Mouse (Mus musculus): ENCODE data around the gene Fhl2.
"Not testable (repeated sequence)": the region's sequence is repeated elsewhere in the genome, so short reads cannot be mapped to it uniquely, and the experiment has no call there.

The Fhl2 gene

GRCm38 (mm10) chr1:43192471-43192870 lies 4.3 kb downstream of the Fhl2 start:
- no peak for DNase-seq (ENCODE audit: low spot score)

GRCm38 (mm10) chr1:43191078-43191477 lies 5.7 kb downstream of the Fhl2 start:
- DNase-seq (ENCODE audit: low spot score) = no peak

- DNase-seq (ENCODE audit: low spot score) = not testable (repeated sequence)
Measured at GRCm38 (mm10) chr1:43188893-43189292, 7.9 kb downstream of the Fhl2 start.

GRCm38 (mm10) chr1:43186334-43186733 lies 10.4 kb downstream of the Fhl2 start:
- no peak for DNase-seq (ENCODE audit: low spot score)

GRCm38 (mm10) chr1:43180912-43181311 lies 15.9 kb downstream of the Fhl2 start:
- no peak for DNase-seq (ENCODE audit: low spot score)

- no peak for DNase-seq (ENCODE audit: low spot score)
Measured at GRCm38 (mm10) chr1:43178780-43179179, 18.0 kb downstream of the Fhl2 start.

GRCm38 (mm10) chr1:43178378-43178777 lies 18.4 kb downstream of the Fhl2 start:
- DNase-seq (ENCODE audit: low spot score) = no peak

- DNase-seq (ENCODE audit: low spot score) = peak; percentile 57
Measured at GRCm38 (mm10) chr1:43173283-43174226, 23.2 kb downstream of the Fhl2 start.

GRCm38 (mm10) chr1:43171816-43172215 lies 25.0 kb downstream of the Fhl2 start:
- DNase-seq (ENCODE audit: low spot score) = no peak

- no peak for DNase-seq (ENCODE audit: low spot score)
Measured at GRCm38 (mm10) chr1:43171093-43171492, 25.7 kb downstream of the Fhl2 start.

- DNase-seq (ENCODE audit: low spot score) = no peak
Measured at GRCm38 (mm10) chr1:43169661-43170060, 27.1 kb downstream of the Fhl2 start.

- DNase-seq (ENCODE audit: low spot score) = no peak
Measured at GRCm38 (mm10) chr1:43169227-43169626, 27.6 kb downstream of the Fhl2 start.

GRCm38 (mm10) chr1:43168618-43169017 lies 28.2 kb downstream of the Fhl2 start:
- peak; percentile 32 for DNase-seq (ENCODE audit: low spot score)

GRCm38 (mm10) chr1:43168026-43168425 lies 28.8 kb downstream of the Fhl2 start:
- DNase-seq (ENCODE audit: low spot score) = no peak

GRCm38 (mm10) chr1:43164582-43164981 lies 32.2 kb downstream of the Fhl2 start:
- DNase-seq (ENCODE audit: low spot score) = no peak

GRCm38 (mm10) chr1:43163467-43164418 lies 33.0 kb downstream of the Fhl2 start:
- DNase-seq (ENCODE audit: low spot score) = peak; percentile 69

- DNase-seq (ENCODE audit: low spot score) = no peak
Measured at GRCm38 (mm10) chr1:43163084-43163466, 33.7 kb downstream of the Fhl2 start.

GRCm38 (mm10) chr1:43162394-43162793 lies 34.4 kb downstream of the Fhl2 start:
- DNase-seq (ENCODE audit: low spot score) = no peak

GRCm38 (mm10) chr1:43159429-43159828 lies 37.4 kb downstream of the Fhl2 start:
- DNase-seq (ENCODE audit: low spot score) = no peak

- DNase-seq (ENCODE audit: low spot score) = no peak
Measured at GRCm38 (mm10) chr1:43157907-43158306, 38.9 kb downstream of the Fhl2 start.

- DNase-seq (ENCODE audit: low spot score) = no peak
Measured at GRCm38 (mm10) chr1:43154491-43154890, 42.3 kb downstream of the Fhl2 start.

GRCm38 (mm10) chr1:43153538-43153937 lies 43.2 kb downstream of the Fhl2 start:
- no peak for DNase-seq (ENCODE audit: low spot score)

- DNase-seq (ENCODE audit: low spot score) = no peak
Measured at GRCm38 (mm10) chr1:43152626-43153025, 44.2 kb downstream of the Fhl2 start.
